Comparison of ENCODE assay signal across 9 mouse cellular contexts in the genomic region with DNA sequence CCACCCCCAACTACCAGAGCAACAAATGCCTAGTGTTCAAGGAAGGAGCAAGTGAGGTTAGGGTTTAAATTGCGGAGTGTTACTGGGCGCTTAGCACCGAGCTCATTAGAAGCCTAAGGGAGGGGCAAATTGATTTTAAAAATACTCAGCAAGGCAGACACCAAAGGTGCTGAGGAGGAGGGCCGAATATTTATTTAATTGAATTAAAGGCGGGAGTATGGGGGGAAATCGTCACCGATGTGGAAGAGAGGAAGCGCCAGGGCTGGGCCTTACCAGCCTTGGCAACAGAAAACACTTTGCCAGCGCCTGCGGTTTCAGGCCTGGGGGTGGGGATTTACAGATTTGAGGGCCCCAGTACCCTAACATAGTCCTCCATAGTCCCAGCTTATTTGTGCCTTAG. TPM values are rescaled to one million over a fixed set of nuclear protein-coding genes. Genes with fewer than 3 reads are reported as not detected.
DNase-seq lines count a peak whose midpoint lies in the region; ATAC-seq and TF ChIP-seq lines count a peak whose summit lies in the region.
"Had no signal": no experiment of that assay in that cellular context is flagged by ENCODE, and none has a peak within 500 bp of the region (broad histone marks: within the 10 kb centered on the region; RNA-seq: fewer than 3 reads in every experiment).

No protein-coding gene starts in this region.

- no peak for DNase-seq in ES-E14 (ENCODE audit: low read depth, low spot score)
- DNase-seq in neural tube, embryonic 10.5 days (ENCODE audit: extremely low spot score, low spot score): peak; percentile 41
- peak; percentile 53 for DNase-seq in thymus, postnatal 14 days

- peak overlapping the region; percentile 88 for H3K27ac ChIP-seq in ES-E14 (ENCODE audit: insufficient read depth, low read depth, low read length, poor library complexity, severe bottlenecking)
- H3K27ac ChIP-seq in cortical plate, adult 2 months (ENCODE audit: insufficient read depth, low read length): peak overlapping the region; percentile 91
- peak overlapping the region; percentile 97 for H3K27ac ChIP-seq in hindbrain, embryonic 13.5 days
- H3K27ac ChIP-seq in limb, embryonic 13.5 days: peak overlapping the region; percentile 96

- H3K4me1 ChIP-seq in erythroblast, embryonic 14.5 days (ENCODE audit: control insufficient read depth): peaks cover 25% of the 10 kb centered on the region
- no peaks in the 10 kb centered on the region for H3K4me1 ChIP-seq in ES-E14 (ENCODE audit: control insufficient read depth in 2 of 2, insufficient read depth in 2 of 2, low read length in 2 of 2, poor library complexity in 1 of 2)
- no peaks in the 10 kb centered on the region for H3K4me1 ChIP-seq in cortical plate, adult 2 months (ENCODE audit: control insufficient read depth, insufficient read depth, low read length)
- H3K4me1 ChIP-seq in hindbrain, embryonic 13.5 days (replicated peaks): peaks cover 15% of the 10 kb centered on the region
- H3K4me1 ChIP-seq in limb, embryonic 13.5 days: peaks cover 16% of the 10 kb centered on the region

- WGBS in hindbrain, embryonic 13.5 days: 18% methylated on average over 10 of the region's 10 CpGs
- WGBS in limb, embryonic 13.5 days: 24% methylated on average over 10 of the region's 10 CpGs

- peak overlapping the region; percentile 91 for H3K9ac ChIP-seq in ES-E14 (ENCODE audit: insufficient read depth, low read depth, low read length, poor library complexity, severe bottlenecking)
- peak overlapping the region; percentile 82 for H3K9ac ChIP-seq in hindbrain, embryonic 13.5 days
- H3K9ac ChIP-seq in limb, embryonic 13.5 days: no peak overlapping the region

- peak overlapping the region; percentile 62 for H3K4me2 ChIP-seq in hindbrain, embryonic 13.5 days
- H3K4me2 ChIP-seq in limb, embryonic 13.5 days (replicated peaks): peak overlapping the region; percentile 62

- in situ Hi-C loops in ES-E14 (cut with MboI; ENCODE audit: low sequenced_read_pairs in 2 of 2, unreplicated experiment in 2 of 2): loop anchor here in 1 of 2 experiments (10.0 kb wide), 1 partner anchor 75 kb away; no protein-coding TSS in a partner anchor

- peak overlapping the region; percentile 74 for H3K4me3 ChIP-seq in erythroblast, embryonic 14.5 days (replicated peaks)
- H3K4me3 ChIP-seq in ES-E14 (ENCODE audit: insufficient read depth in 1 of 2, low read depth in 1 of 2, low read length in 2 of 2, poor library complexity in 1 of 2, severe bottlenecking in 1 of 2): peak overlapping the region; percentile 66 to 87
- peak overlapping the region; percentile 86 for H3K4me3 ChIP-seq in cortical plate, adult 2 months (ENCODE audit: insufficient read depth, low read length)
- peak overlapping the region; percentile 61 for H3K4me3 ChIP-seq in hindbrain, embryonic 13.5 days
- H3K4me3 ChIP-seq in limb, embryonic 13.5 days: peak overlapping the region; percentile 63

- no peak for TF ChIP-seq POLR2A in cortical plate, adult 2 months (IDR thresholded peaks at IDR 0.05; ENCODE audit: extremely low read depth, insufficient read depth, low read length)

- TF ChIP-seq CTCF in cortical plate, adult 2 months (IDR thresholded peaks at IDR 0.05; ENCODE audit: extremely low read depth, insufficient read depth, low read length): no peak

- no peaks in the 10 kb centered on the region for H3K27me3 ChIP-seq in erythroblast, embryonic 14.5 days (ENCODE audit: control insufficient read depth)
- no peaks in the 10 kb centered on the region for H3K27me3 ChIP-seq in hindbrain, embryonic 13.5 days
- H3K27me3 ChIP-seq in limb, embryonic 13.5 days: no peaks in the 10 kb centered on the region
- H3K27me3 ChIP-seq: Patski had no signal

- no peaks in the 10 kb centered on the region for H3K36me3 ChIP-seq in erythroblast, embryonic 14.5 days (ENCODE audit: control insufficient read depth)
- no peaks in the 10 kb centered on the region for H3K36me3 ChIP-seq in ES-E14 (ENCODE audit: control insufficient read depth, insufficient read depth, low read length, poor library complexity, severe bottlenecking)
- H3K36me3 ChIP-seq in hindbrain, embryonic 13.5 days: no peaks in the 10 kb centered on the region
- H3K36me3 ChIP-seq in limb, embryonic 13.5 days: no peaks in the 10 kb centered on the region

- 0 out of 2 replicates have a peak, but pooled peaks cover 6% of the 10 kb centered on the region for H3K9me3 ChIP-seq in erythroblast, embryonic 14.5 days (ENCODE audit: control insufficient read depth, low read length)
- no peaks in the 10 kb centered on the region for H3K9me3 ChIP-seq in ES-E14 (ENCODE audit: control insufficient read depth, insufficient read depth, low read depth, low read length)
- H3K9me3 ChIP-seq in hindbrain, embryonic 13.5 days: no peaks in the 10 kb centered on the region
- H3K9me3 ChIP-seq in limb, embryonic 13.5 days: no peaks in the 10 kb centered on the region

- ATAC-seq in erythroblast, adult 5-6 weeks (replicated peaks; ENCODE audit: low FRiP score, poor library complexity, severe bottlenecking): no peak
- ATAC-seq in hindbrain, embryonic 13.5 days (ENCODE audit: low FRiP score): peak; percentile 44
- 0 out of 2 replicates have a peak, but pooled peaks have one; percentile 13 for ATAC-seq in limb, embryonic 13.5 days (ENCODE audit: low FRiP score, low read depth)

TF ChIP-seq in ES-E14, 5 proteins besides CTCF, POLR2A, EP300 and RAD21:
- TF ChIP-seq CHD2 (IDR thresholded peaks at IDR 0.05; ENCODE audit: low read depth, low read length) (no peak), MAFK (IDR thresholded peaks at IDR 0.05; ENCODE audit: insufficient read depth, low read depth, low read length) (no peak), HCFC1 (IDR thresholded peaks at IDR 0.05; ENCODE audit: borderline replicate concordance, insufficient read depth, low read length) (no peak)

RNA-seq across cellular contexts. Expression of gene Tbl1x, which starts 1.0 kb away (rescaled TPM):
- 0.09 and 0.10 TPM in 2 replicates for polyA plus RNA-seq in erythroblast, embryonic 14.5 days (2012)
- total RNA-seq in erythroblast, adult 5-6 weeks (2015; ENCODE audit: low replicate concordance): 9.0 and 14.0 TPM in 2 replicates
- 6.4 and 7.1 TPM in 2 replicates for total RNA-seq in erythroblast, adult 5-6 weeks (2017; ENCODE audit: low replicate concordance)
- total RNA-seq in ES-E14 (2012; rRNA removed): 33.7 and 35.5 TPM in 2 replicates
- 33.1 and 33.4 TPM in 2 replicates for polyA plus RNA-seq in cortical plate, adult 2 months (2012; rRNA removed)
- polyA plus RNA-seq in hindbrain, embryonic 13.5 days (2015; fragmentation: Nextera tagmentation; extraction: Ambion mirVana): 44.0 and 46.0 TPM in 2 replicates
- 83.3 and 84.0 TPM in 2 replicates for polyA plus RNA-seq in limb, embryonic 13.5 days (2015; fragmentation: Nextera tagmentation; extraction: Ambion mirVana)

Comparison
In these comparisons a context has a peak if more than half of its experiments do, and no peak if none do; other contexts are left out.
1. RNA of gene Tbl1x, which starts 1.0 kb away (polyA plus RNA-seq): 83.3 to 84.0 TPM in limb, embryonic 13.5 days, 44.0 to 46.0 TPM in hindbrain, embryonic 13.5 days and 33.1 to 33.4 TPM in cortical plate, adult 2 months; 0.09 to 0.10 TPM in erythroblast, embryonic 14.5 days; every median in the first group is over 10 times any median in the second.
2. Peak in every context shown above with its lines, with median percentiles within 50 percentile points of each other: H3K4me3 ChIP-seq and H3K27ac ChIP-seq.